Mouse (Mus musculus): ENCODE data around the gene Uts2.

Gene Uts2

DNA sequence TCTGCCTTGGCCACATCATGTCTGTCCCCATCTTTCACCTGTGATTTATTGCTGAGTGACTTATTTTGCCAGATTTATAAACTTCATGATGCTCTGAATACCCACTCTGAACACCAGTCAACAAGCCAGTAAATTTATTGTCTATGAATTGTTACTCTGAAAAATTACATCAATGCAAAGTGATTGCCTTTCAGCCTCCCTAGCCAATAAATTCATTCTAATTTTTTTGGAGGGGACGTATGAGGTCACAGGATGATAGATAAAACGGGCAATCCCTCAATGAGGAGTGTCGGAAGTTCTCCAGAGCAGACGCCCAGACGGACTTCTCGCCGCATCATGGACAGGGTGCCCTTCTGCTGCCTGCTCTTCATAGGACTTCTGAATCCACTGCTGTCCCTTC is at the start of gene Uts2:
Uts2 (plus strand) TSS at position 301 of the 400 bp plus-strand sequence.
- no peak for DNase-seq

DNA sequence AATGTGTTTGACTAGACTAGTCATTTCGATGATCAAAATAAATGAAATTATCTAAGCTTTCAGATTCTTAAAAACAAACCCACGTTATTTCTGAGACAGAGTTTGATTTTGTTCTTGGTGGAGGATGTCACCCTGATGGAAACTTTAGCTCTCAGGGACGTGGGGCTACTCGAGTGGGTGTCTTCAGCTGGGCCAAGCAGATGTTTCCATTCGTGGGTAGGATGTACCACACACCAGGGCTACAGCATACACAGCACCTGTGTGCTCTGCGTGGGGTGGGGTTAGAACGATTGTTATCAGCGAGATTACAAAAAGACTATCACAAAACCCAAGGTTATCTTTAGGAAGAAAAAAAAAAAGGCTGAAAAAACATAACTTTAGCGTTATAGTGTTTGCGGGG is 45.9 kb upstream of the Uts2 start:
- DNase-seq: no peak

DNA sequence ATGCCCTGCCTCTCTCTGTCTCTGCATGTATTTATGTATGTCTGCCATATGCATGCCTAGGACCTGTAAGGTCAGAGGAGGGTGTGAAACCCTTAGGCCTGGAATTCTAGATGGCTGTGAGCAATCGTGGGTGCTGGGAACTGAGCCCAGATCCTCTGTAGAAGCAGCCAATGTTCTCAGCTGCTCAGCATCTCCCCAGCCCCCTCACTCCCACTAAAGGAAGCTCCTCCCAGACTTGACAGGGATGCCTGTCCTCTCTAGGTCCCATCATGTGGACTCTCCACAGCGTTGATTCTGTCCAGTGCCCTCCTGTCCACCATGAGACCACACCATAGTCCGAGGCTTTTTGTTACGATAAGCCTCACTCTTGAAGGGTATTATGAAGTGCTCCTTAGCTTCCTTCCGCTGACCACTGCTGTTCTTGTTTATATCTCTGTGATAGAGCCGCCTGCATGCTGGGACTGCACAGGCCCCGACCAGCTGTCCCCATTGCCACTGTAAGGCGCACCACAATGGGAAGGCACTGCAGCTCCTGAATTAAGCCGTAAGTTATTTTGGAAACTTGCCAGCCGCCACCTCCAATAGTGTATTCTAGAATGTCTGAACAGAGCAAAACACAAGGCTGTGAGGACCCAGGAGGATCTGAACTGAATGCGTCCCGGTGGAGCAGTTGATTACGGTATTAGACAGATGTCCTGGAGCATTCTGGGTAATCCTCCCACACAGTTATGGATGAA is 40.4 kb upstream of the Uts2 start:
- DNase-seq: no peak

- no peak for DNase-seq
Measured at GRCm38 (mm10) chr4:150957106-150957458, 39.8 kb upstream of the Uts2 start.

GRCm38 (mm10) chr4:150958536-150958935 is 38.4 kb upstream of the Uts2 start:
- no peak for DNase-seq

DNA sequence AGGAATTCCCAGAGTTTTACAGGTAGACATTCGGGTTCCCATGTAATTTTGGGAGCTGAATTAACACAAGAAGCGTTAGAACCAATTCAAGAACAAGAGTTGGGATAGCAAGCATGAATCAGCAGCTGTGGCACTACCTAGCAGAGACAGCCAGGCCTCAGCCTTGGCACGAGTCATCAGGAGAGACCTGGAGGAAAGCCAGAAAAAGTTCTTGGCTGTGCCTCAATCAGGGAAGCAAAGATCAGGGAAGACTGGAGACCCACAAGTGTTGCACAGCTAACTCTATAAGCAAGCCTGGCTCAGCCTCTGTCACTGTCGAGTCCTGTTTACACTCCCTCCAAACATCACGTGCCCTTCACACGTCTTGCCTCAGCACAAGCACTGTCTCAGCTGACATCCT is 34.7 kb upstream of the Uts2 start:
- DNase-seq: no peak

GRCm38 (mm10) chr4:150963711-150964110 is 33.2 kb upstream of the Uts2 start:
- no peak for DNase-seq

DNA sequence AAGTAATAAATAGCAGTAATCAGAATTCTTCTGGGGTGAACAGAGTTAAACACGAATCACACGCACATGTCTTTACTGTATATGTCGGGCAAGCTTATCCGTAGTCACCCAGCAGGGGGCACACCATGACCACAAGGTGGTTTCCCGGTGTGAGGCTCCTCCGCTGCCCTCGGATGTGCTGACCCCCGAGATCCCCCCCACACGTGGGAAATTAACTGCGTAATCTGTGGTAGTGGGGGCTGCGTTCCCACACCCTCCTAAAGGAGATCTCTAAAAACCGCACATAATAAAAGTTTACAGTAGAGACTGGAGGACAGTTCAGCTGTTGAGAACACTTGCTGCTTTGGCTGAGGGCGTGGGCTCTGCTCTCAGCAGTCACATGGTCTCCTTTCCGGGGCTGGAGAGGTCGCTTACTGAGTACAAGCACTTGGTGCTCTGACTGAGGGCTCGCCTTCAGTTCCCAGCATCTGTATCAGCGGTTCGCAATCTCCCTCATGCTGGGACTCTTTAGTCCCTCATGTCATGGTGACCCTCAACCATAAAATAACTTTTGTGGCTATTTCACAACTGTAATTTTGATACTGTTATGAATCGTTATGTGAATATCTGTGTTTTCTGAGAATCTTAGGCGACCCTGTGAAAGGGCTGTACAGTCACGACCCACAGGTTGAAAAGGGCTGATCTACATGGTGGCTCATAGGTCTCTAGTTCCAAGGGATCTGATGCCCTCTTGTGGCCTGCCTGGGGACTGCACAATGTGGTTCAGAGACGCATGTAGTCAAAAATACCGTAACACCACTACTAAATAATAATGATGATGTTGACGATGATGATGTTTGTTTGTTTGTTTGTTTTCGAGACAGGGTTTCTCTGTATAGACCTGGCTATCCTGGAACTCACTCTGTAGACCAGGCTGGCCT is 32.0 kb upstream of the Uts2 start:
- peak; percentile 79 for DNase-seq

GRCm38 (mm10) chr4:150965555-150965951 is 31.3 kb upstream of the Uts2 start:
- no peak for DNase-seq

- DNase-seq: peak; percentile 52
Measured at GRCm38 (mm10) chr4:150966556-150966955, 30.3 kb upstream of the Uts2 start.

DNA sequence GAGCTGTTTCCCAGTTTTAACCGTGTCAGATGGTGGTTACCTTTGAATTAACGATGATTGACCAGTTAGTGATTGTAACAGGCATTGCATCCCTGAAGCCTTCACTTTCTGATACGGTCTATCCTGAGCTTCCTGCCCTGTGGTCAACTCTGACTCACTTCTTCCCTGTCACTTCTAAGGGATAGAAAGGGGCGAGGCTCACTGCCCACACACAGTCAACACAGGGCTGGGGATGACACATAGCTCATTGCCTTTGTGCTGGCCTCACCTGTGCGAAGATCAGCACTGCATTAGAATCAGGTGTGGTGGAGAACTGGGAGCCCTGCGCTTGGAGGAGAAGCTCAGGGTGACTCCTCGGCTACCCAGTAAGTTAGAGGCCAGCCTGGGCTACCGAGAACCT is 27.9 kb upstream of the Uts2 start:
- no peak for DNase-seq

DNA sequence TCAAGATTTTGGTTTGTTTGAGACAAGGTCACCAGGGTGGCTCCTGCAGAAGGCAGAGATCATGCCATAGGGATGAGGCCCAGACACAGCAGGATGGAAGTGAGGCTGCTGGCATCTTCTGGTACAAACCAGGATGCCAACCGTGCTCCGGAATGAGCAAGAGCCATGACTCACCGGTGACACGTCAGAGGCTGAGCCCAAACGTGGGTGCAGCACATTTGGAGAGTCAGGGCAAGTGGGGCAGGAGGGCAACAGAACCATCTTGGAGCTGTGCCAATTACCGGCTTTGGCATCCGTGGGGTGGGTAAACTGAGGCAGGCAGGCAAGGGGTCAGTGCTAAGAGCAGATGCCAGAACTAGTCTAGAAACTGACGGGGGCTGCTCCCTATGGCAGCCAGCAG is 23.6 kb upstream of the Uts2 start:
- DNase-seq: no peak

- DNase-seq: no peak
Measured at GRCm38 (mm10) chr4:150975145-150975544, 21.8 kb upstream of the Uts2 start.

GRCm38 (mm10) chr4:150978156-150978910 is 18.6 kb upstream of the Uts2 start:
- no peak for DNase-seq

DNA sequence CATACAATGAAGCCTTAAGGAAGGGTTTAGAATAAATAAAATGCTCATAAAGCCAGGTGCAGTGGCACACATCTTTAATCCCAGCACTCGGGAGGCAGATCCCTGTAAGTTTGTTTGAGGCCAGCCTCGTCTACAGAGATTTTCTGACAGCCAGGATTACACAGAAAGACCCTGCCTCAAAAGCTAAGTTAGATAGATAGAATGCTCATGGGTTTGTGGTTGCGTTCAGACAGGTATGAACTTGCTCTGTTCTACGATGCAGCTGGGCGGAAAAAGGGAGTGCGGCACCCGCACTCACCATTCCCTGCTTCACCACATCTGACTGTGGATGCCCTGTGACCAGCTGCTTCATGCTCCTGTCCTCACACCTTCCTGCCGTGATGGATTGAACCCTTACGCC is 17.4 kb upstream of the Uts2 start:
- no peak for DNase-seq

DNA sequence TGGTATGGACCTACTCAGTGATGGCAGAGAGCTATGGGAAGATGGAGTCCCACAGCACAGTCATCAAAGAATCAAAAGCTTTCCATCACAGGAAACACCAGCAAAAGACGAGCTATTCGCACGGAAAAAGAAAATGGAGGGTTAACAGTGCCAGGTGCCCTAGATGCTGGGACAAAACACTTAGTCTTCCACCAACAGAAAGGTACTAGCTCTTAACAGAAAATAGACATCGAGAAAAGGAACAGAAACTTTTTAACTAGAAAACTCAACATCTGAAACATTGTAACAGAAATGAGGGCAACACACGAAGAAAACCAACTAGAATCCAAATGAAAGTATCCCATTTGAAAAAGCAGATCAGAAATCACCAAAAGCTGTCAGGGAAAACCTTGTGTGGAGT is 16.7 kb upstream of the Uts2 start:
- no peak for DNase-seq

DNA sequence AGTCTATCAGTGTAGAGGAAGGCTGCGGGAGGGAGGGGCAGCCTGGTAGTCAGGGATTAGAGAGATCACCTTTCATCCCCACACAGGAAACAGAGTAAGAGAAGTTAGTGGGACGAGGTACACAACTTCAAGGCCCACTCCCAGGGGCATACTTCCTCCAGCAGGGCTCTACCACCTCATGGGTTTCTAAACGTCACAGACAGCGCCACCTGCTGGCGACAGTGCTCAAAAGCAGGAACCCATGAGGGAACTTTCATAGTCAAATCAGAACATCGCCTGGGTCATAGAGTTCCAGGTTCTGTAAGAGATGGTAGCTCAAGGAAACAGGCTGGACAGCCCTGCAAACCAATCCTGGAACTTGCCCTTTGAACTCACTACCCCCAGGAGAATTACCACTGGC is 6.7 kb upstream of the Uts2 start:
- no peak for DNase-seq

DNA sequence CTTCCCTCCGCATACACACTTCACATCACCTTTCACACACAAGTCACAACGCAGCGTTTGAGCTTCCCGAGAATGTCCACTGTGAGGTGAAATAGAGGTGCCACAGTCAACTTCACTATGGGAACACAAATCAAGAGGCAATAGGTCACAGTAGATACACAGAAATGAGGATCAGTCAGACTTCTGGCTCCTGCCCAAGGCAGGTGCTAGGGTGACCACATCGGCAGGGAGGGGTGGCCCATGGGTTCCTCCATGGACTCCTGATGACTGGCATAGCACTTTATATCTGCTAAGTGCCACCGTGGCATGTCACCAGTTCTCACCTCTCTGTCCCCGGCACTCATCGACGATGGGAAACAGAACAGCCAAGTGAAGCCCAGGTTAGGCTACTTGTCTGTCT is 1.7 kb downstream of the Uts2 start:
- DNase-seq: no peak

DNA sequence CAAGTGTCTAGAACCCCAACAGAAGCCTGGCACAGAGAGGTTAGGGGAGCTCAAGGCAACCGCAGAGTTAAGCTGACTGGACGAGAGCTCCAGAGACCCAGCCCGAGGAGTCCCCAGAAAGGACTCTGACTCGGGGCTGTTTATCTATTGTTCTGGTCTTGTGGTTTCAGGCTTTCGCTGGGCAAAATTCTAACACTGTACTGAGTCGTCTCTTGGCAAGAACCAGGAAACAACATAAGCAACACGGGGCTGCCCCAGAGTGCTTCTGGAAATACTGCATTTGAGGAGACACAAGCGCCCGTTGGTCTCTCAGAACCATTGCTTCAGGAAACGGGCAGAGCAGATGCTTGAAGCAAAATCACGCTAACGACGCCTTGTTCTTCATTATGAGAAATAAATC is 4.5 kb downstream of the Uts2 start:
- DNase-seq: no peak

- DNase-seq: no peak
Measured at GRCm38 (mm10) chr4:151005656-151006318, 8.9 kb downstream of the Uts2 start.

GRCm38 (mm10) chr4:151006945-151007344 is 10.0 kb downstream of the Uts2 start:
- DNase-seq: no peak

GRCm38 (mm10) chr4:151010316-151010715 is 13.4 kb downstream of the Uts2 start:
- no peak for DNase-seq

DNA sequence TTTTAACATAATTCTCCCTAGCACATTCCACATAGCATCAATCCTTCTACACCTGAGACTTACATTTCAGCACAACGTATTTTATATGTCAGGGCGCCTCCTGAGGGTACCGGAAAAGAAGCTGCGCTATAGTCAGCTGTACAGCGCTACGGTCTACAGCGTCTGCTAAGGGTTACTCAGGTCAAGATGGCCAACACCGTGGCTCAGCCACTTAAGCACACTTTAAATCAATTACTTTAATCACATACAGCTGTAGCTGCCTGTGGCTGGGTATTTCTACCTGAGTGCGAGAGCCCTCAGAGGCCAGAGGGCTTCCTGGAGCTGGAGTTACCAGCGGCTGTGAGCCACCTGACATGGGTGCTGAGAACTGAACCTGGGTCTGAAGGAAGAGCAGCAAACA is 19.0 kb downstream of the Uts2 start:
- no peak for DNase-seq

Data from cerebellum, adult 9-10 months (tissue).